ENCODE assay signal across 7 mouse cellular contexts in the genomic region with DNA sequence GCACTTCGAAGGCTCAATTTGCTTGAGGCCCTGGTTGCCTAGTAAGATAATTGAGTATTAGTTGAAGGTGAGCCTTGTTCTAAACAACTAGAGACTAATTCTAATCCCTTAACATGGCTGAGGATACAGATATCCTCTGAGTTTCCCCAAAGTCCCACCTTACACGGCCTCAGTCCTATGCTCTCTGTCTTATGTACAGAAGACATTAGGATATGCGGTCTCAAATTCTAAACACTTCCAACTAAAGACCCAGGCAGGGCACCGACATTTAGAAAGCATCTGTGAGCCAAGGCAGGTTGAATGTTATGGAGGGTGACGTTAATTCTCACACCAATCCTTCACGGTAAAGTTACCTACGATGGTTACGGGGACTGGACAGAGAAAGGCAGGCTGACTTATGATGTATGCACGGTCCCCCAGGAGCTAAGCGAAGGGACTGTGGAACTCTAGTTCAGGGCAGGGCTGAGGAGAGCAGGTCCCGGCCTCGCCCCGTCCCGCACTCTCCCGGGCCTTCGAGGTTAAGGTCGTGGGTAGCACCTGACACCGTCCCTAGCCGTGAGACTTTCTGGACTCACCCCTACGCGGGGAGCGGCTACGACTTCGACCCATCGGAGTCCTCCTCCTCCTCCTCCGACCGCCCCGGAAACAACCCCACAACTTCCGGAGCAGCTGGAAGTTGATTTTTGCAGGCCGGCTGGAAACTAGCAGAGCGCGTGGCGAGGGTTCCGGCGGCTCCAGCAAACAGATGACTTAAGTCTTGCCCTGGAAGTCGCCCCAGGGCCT. TPM values are rescaled to one million over a fixed set of nuclear protein-coding genes. Genes with fewer than 3 reads are reported as not detected.
DNase-seq lines count a peak whose midpoint lies in the region; ATAC-seq lines count a peak whose summit lies in the region.

A gene (minus strand): TSS at position 651 of the 783 bp plus-strand sequence.

- H3K36me3 ChIP-seq in intestine, embryonic 15.5 days = 0 out of 2 replicates have a peak, but pooled peaks cover 17% of the 10 kb centered on the region
- peaks cover 40% of the 10 kb centered on the region for H3K36me3 ChIP-seq in midbrain, embryonic 10.5 days

- peak within 1 kb of the TSS; percentile 67 for H3K27ac ChIP-seq in intestine, embryonic 15.5 days
- H3K27ac ChIP-seq in midbrain, embryonic 10.5 days (replicated peaks) = peak within 1 kb of the TSS; percentile 90

- H3K4me3 ChIP-seq in intestine, embryonic 15.5 days (replicated peaks) = peak within 1 kb of the TSS; percentile 69
- H3K4me3 ChIP-seq in midbrain, embryonic 10.5 days = peak within 1 kb of the TSS; percentile 91

- peak; percentile 97 for ATAC-seq in intestine, embryonic 15.5 days

- H3K9ac ChIP-seq in intestine, embryonic 15.5 days = peak within 1 kb of the TSS; percentile 80

- H3K4me2 ChIP-seq in intestine, embryonic 15.5 days (replicated peaks) = peak within 1 kb of the TSS; percentile 70

- H3K4me1 ChIP-seq in intestine, embryonic 15.5 days (replicated peaks) = 0 out of 2 replicates have a peak, but pooled peaks cover 2% of the 10 kb centered on the region
- H3K4me1 ChIP-seq in midbrain, embryonic 10.5 days = peaks cover 15% of the 10 kb centered on the region

- H3K27me3 ChIP-seq in intestine, embryonic 15.5 days (replicated peaks) = no peaks in the 10 kb centered on the region
- H3K27me3 ChIP-seq in midbrain, embryonic 10.5 days (ENCODE audit: low read depth, poor library complexity, severe bottlenecking) = no peaks in the 10 kb centered on the region

- WGBS in intestine, embryonic 15.5 days = 2% methylated on average over 36 of the region's 36 CpGs
- 3% methylated on average over 36 of the region's 36 CpGs for WGBS in midbrain, embryonic 10.5 days

- intact Hi-C loops in gastrocnemius, postnatal 36 days (cut with DNase I) = no loop called here
- intact Hi-C loops in left cerebral cortex, postnatal 25 days (cut with DNase I) = no loop called here

- DNase-seq in adrenal gland, adult 2 months = peak; percentile 95
- peak; percentile 86 for DNase-seq in embryo, embryonic 11.5 days (ENCODE audit: low read depth, low spot score)
- DNase-seq in gastrocnemius, postnatal 36 days = peak; percentile 85 to 93
- DNase-seq in left cerebral cortex, postnatal 25 days (ENCODE audit: low spot score in 2 of 2) = peak; percentile 86 to 89
- peak; percentile 91 for DNase-seq in midbrain, embryonic 10.5 days (ENCODE audit: low spot score)
- DNase-seq in right cerebral cortex, postnatal 4 days = peak; percentile 88

- no peaks in the 10 kb centered on the region for H3K9me3 ChIP-seq in intestine, embryonic 15.5 days
- H3K9me3 ChIP-seq in midbrain, embryonic 10.5 days (replicated peaks) = no peaks in the 10 kb centered on the region

RNA-seq across cellular contexts. Expression of the gene that starts here (rescaled TPM):
- total RNA-seq in adrenal gland, adult 2 months (2021) = 10 to 100 TPM; 60.0 to 62.5 TPM
- polyA plus RNA-seq in adrenal gland, adult 2 months (2012; rRNA removed) = 3.7 and 6.8 TPM in 2 replicates
- total RNA-seq in gastrocnemius, postnatal 36 days (2021) = 10 to 100 TPM; 68.9 to 70.2 TPM
- 96.0 and 105 TPM in 2 replicates for polyA plus RNA-seq in intestine, embryonic 15.5 days (2015; fragmentation: Nextera tagmentation; extraction: Ambion mirVana)
- total RNA-seq in left cerebral cortex, postnatal 25 days (2021) = 10 to 100 TPM; 57.6 to 58.1 TPM
- 128 and 133 TPM in 2 replicates for polyA plus RNA-seq in midbrain, embryonic 10.5 days (2016; fragmentation: Nextera tagmentation; extraction: Ambion mirVana)

Comparison
In these comparisons a context has a peak if more than half of its experiments do, and no peak if none do; other contexts are left out.
1. Peak in every context shown above with its lines: DNase-seq, ATAC-seq, H3K4me3 ChIP-seq and H3K27ac ChIP-seq.
2. RNA of the gene that starts here (polyA plus RNA-seq): 128 to 133 TPM in midbrain, embryonic 10.5 days and 96.0 to 105 TPM in intestine, embryonic 15.5 days; 3.7 to 6.8 TPM in adrenal gland, adult 2 months; every median in the first group is over 10 times any median in the second.